Mouse (Mus musculus) olfactory bulb, adult 2 months (tissue): Measurements from ENCODE around the gene 4931409K22Rik.

Source experiments
- CTCF ChIP-seq: fragments of 200-500 bp; IDR thresholded peaks from 2 replicates; pipeline ENCODE4 v1.5.1; 2012; ENCODE audit warnings: low read depth, mild to moderate bottlenecking, low read length, moderate library complexity; ENCODE audit not compliant: insufficient read depth
- POLR2A ChIP-seq: fragments of 200-500 bp; IDR thresholded peaks from 2 replicates; pipeline ENCODE4 v1.6.1; 2012; ENCODE audit warnings: mild to moderate bottlenecking, low read depth, low read length, moderate library complexity; ENCODE audit not compliant: insufficient read depth

- no peak for TF ChIP-seq CTCF
- no peak for TF ChIP-seq POLR2A
Measured at GRCm38 (mm10) chr5:24537618-24538017, 19.0 kb downstream of the 4931409K22Rik start.
